Mouse (Mus musculus): ENCODE measurements around the gene Jund. TPM values are rescaled to one million over a fixed set of nuclear protein-coding genes. Genes with fewer than 3 reads are reported as not detected.

Jund gene
- total and polyA plus RNA-seq, 3 experiments: 16.5 to 18.8 TPM; not detected in 1

GRCm38 (mm10) chr8:70691230-70691629 is 7.5 kb upstream of the Jund start:
- Histone ChIP-seq H3K4me1 (ENCODE audit: control insufficient read depth in 1 of 2, insufficient read depth in 2 of 2, low read length in 2 of 2) (peaks cover 7 to 17% of the 10 kb centered on the region in 2 experiments), H3K27ac (ENCODE audit: control insufficient read depth, low read depth, low read length) (no peak overlapping the region), H3K79me2 (ENCODE audit: control insufficient read depth, insufficient read depth, low read length, poor library complexity) (no peaks in the 10 kb centered on the region), H3K9me3 (replicated peaks; ENCODE audit: insufficient read depth, low read length) (no peaks in the 10 kb centered on the region), H3K4me3 (ENCODE audit: control insufficient read depth in 1 of 2, insufficient read depth in 1 of 2, low read depth in 2 of 2, low read length in 2 of 2) (no peak overlapping the region), H3K36me3 (ENCODE audit: control insufficient read depth in 1 of 2, insufficient read depth in 2 of 2, low read length in 2 of 2) (peaks cover 0 to 4% of the 10 kb centered on the region in 2 experiments; a peak in 2 of 4 replicates), H3K9ac (ENCODE audit: control insufficient read depth, low read depth, low read length, poor library complexity, severe bottlenecking) (no peak overlapping the region), H3K27me3 (ENCODE audit: control insufficient read depth in 1 of 2, insufficient read depth in 2 of 2, low read length in 2 of 2) (peaks cover 0 to 4% of the 10 kb centered on the region in 2 experiments; a peak in 2 of 4 replicates)
- no peak for DNase-seq (ENCODE audit: low read depth, low spot score)
- TF ChIP-seq POLR2AphosphoS5 (IDR thresholded peaks at IDR 0.05; ENCODE audit: borderline replicate concordance, low read depth, low read length) (no peak), NRF1 (IDR thresholded peaks at IDR 0.05; ENCODE audit: insufficient read depth, low read depth, low read length, poor library complexity, severe bottlenecking) (no peak), EP300 (IDR thresholded peaks at IDR 0.05; ENCODE audit: low read depth in 1 of 2, low read length in 2 of 2) (no peak), RCOR1 (IDR thresholded peaks at IDR 0.05; ENCODE audit: low read depth, low read length) (no peak), ZNF384 (IDR thresholded peaks at IDR 0.05; ENCODE audit: low read depth, low read length) (no peak), TAL1 (IDR thresholded peaks at IDR 0.05; ENCODE audit: low read length) (no peak), MYB (IDR thresholded peaks at IDR 0.05; ENCODE audit: low read depth, low read length) (no peak), USF1 (IDR thresholded peaks at IDR 0.05; ENCODE audit: low read depth, low read length) (no peak), SMC3 (IDR thresholded peaks at IDR 0.05; ENCODE audit: low read depth, low read length) (no peak), BHLHE40 (IDR thresholded peaks at IDR 0.05; ENCODE audit: borderline replicate concordance, low read depth, low read length) (no peak), KAT2A (conservative IDR thresholded peaks at IDR 0.05; ENCODE audit: low read depth, low read length) (no peak), UBTF (IDR thresholded peaks at IDR 0.05; ENCODE audit: borderline replicate concordance, insufficient read depth, low read depth, low read length) (no peak), E2F4 (IDR thresholded peaks at IDR 0.05; ENCODE audit: borderline replicate concordance, low read depth, low read length) (no peak), TBP (IDR thresholded peaks at IDR 0.05; ENCODE audit: low read depth, low read length) (no peak), USF2 (IDR thresholded peaks at IDR 0.05; ENCODE audit: borderline replicate concordance in 1 of 2, insufficient read depth in 1 of 2, low read depth in 1 of 2, low read length in 2 of 2) (no peak), POLR2AphosphoS2 (IDR thresholded peaks at IDR 0.05; ENCODE audit: low read length) (no peak), NELFE (IDR thresholded peaks at IDR 0.05; ENCODE audit: low read depth, low read length) (no peak)

GRCm38 (mm10) chr8:70691727-70692231 is 7.0 kb upstream of the Jund start:
- DNase-seq (ENCODE audit: low read depth, low spot score): no peak
- TF ChIP-seq SIN3A (IDR thresholded peaks at IDR 0.05; ENCODE audit: low read length): no peak
- TF ChIP-seq USF1 (IDR thresholded peaks at IDR 0.05; ENCODE audit: low read depth, low read length): no peak
- TF ChIP-seq MYC (IDR thresholded peaks at IDR 0.05; ENCODE audit: low read depth, low read length): no peak
- TF ChIP-seq UBTF (IDR thresholded peaks at IDR 0.05; ENCODE audit: borderline replicate concordance, insufficient read depth, low read depth, low read length): no peak
- TF ChIP-seq TBP (IDR thresholded peaks at IDR 0.05; ENCODE audit: low read depth, low read length): no peak
- TF ChIP-seq CHD1 (IDR thresholded peaks at IDR 0.05; ENCODE audit: low read depth, low read length): no peak
- TF ChIP-seq RAD21 (IDR thresholded peaks at IDR 0.05; ENCODE audit: low read depth, low read length): no peak
- no peak for TF ChIP-seq NRF1 (IDR thresholded peaks at IDR 0.05; ENCODE audit: insufficient read depth, low read depth, low read length, poor library complexity, severe bottlenecking)
- no peak for TF ChIP-seq MYB (IDR thresholded peaks at IDR 0.05; ENCODE audit: low read depth, low read length)
- no peak for TF ChIP-seq MEF2A (IDR thresholded peaks at IDR 0.05; ENCODE audit: extremely low read depth, insufficient replicate concordance, low read depth, low read length, poor library complexity, severe bottlenecking)
- no peak for TF ChIP-seq EP300 (IDR thresholded peaks at IDR 0.05; ENCODE audit: low read depth in 1 of 2, low read length in 2 of 2)
- no peak for TF ChIP-seq MAZ (IDR thresholded peaks at IDR 0.05; ENCODE audit: low read depth, low read length)
- TF ChIP-seq HCFC1 (IDR thresholded peaks at IDR 0.05; ENCODE audit: low read depth, low read length): no peak
- TF ChIP-seq POLR2A (IDR thresholded peaks at IDR 0.05; ENCODE audit: control insufficient read depth in 1 of 2, insufficient read depth in 1 of 2, low read depth in 1 of 2, low read length in 2 of 2, poor library complexity in 1 of 2): no peak
- no peak for TF ChIP-seq E2F4 (IDR thresholded peaks at IDR 0.05; ENCODE audit: borderline replicate concordance, low read depth, low read length)
- TF ChIP-seq MAFK (IDR thresholded peaks at IDR 0.05; ENCODE audit: borderline replicate concordance, low read depth, low read length): no peak
- TF ChIP-seq ZC3H11A (IDR thresholded peaks at IDR 0.05; ENCODE audit: low read depth, low read length): no peak
- H3K79me2 ChIP-seq (ENCODE audit: control insufficient read depth, insufficient read depth, low read length, poor library complexity): no peaks in the 10 kb centered on the region
- peaks cover 8 to 18% of the 10 kb centered on the region in 2 experiments for H3K4me1 ChIP-seq (ENCODE audit: control insufficient read depth in 1 of 2, insufficient read depth in 2 of 2, low read length in 2 of 2)
- no peak overlapping the region for H3K27ac ChIP-seq (ENCODE audit: control insufficient read depth, low read depth, low read length)
- H3K4me3 ChIP-seq (ENCODE audit: control insufficient read depth in 1 of 2, insufficient read depth in 1 of 2, low read depth in 2 of 2, low read length in 2 of 2): no peak overlapping the region
- no peaks in the 10 kb centered on the region for H3K9me3 ChIP-seq (replicated peaks; ENCODE audit: insufficient read depth, low read length)
- H3K27me3 ChIP-seq (ENCODE audit: control insufficient read depth in 1 of 2, insufficient read depth in 2 of 2, low read length in 2 of 2): peaks cover 0 to 3% of the 10 kb centered on the region in 2 experiments; a peak in 1 of 4 replicates
- no peak overlapping the region for H3K9ac ChIP-seq (ENCODE audit: control insufficient read depth, low read depth, low read length, poor library complexity, severe bottlenecking)
- peaks cover 0 to 4% of the 10 kb centered on the region in 2 experiments; a peak in 2 of 4 replicates for H3K36me3 ChIP-seq (ENCODE audit: control insufficient read depth in 1 of 2, insufficient read depth in 2 of 2, low read length in 2 of 2)

Data from MEL (cell line).